Mouse (Mus musculus): ENCODE measurements around the gene Pkp1. TPM values are rescaled to one million over a fixed set of nuclear protein-coding genes. Genes with fewer than 3 reads are reported as not detected.

The Pkp1 gene
- polyA plus RNA-seq, 1 experiment from 2014 or later: 0.63 TPM

- WGBS: 89% methylated on average over 7 of the region's 7 CpGs
- Histone ChIP-seq H3K27me3 (ENCODE audit: low read depth, poor library complexity, severe bottlenecking) (peaks cover 57% of the 10 kb centered on the region), H3K27ac (no peak overlapping the region), H3K4me3 (no peak overlapping the region), H3K36me3 (no peaks in the 10 kb centered on the region), H3K9me3 (replicated peaks) (no peaks in the 10 kb centered on the region), H3K4me1 (peaks cover 21% of the 10 kb centered on the region)
- no peak for DNase-seq (ENCODE audit: low spot score)
These were observed 97.2 kb downstream of the Pkp1 start for GRCm38 (mm10) chr1:135821780-135822179.

Other genes starting within 250 kb of the Pkp1 start
- gene Csrp1, start 199.1 kb downstream of the Pkp1 start, polyA plus RNA-seq (2016; fragmentation: Nextera tagmentation; extraction: Ambion mirVana): 46.3 and 54.4 TPM in 2 replicates
- 30.2 and 33.0 TPM in 2 replicates for gene Phlda3, start 153.1 kb downstream of the Pkp1 start, polyA plus RNA-seq (2016; fragmentation: Nextera tagmentation; extraction: Ambion mirVana)
- 8.3 and 12.7 TPM in 2 replicates for gene Tnni1, start 139.8 kb downstream of the Pkp1 start, polyA plus RNA-seq (2016; fragmentation: Nextera tagmentation; extraction: Ambion mirVana)
- 5.1 and 6.0 TPM in 2 replicates for gene Lad1, start 100.6 kb downstream of the Pkp1 start, polyA plus RNA-seq (2016; fragmentation: Nextera tagmentation; extraction: Ambion mirVana)
- 2.1 and 4.0 TPM in 2 replicates for gene Tnnt2, start 82.9 kb downstream of the Pkp1 start, polyA plus RNA-seq (2016; fragmentation: Nextera tagmentation; extraction: Ambion mirVana)
- 0.04 TPM in 1 of 2 replicates, not detected in the other for gene Igfn1, start 87.1 kb upstream of the Pkp1 start, polyA plus RNA-seq (2016; fragmentation: Nextera tagmentation; extraction: Ambion mirVana)
- 147 and 162 TPM in 2 replicates for gene Tmem9, start 88.9 kb upstream of the Pkp1 start, polyA plus RNA-seq (2016; fragmentation: Nextera tagmentation; extraction: Ambion mirVana)
- not detected in 2 replicates for gene Ascl5, start 131.6 kb upstream of the Pkp1 start, polyA plus RNA-seq (2016; fragmentation: Nextera tagmentation; extraction: Ambion mirVana)
- gene Cacna1s, start 133.5 kb upstream of the Pkp1 start, polyA plus RNA-seq (2016; fragmentation: Nextera tagmentation; extraction: Ambion mirVana): 0.06 TPM in 1 of 2 replicates, not detected in the other
- gene Kif21b, start 212.2 kb upstream of the Pkp1 start, polyA plus RNA-seq (2016; fragmentation: Nextera tagmentation; extraction: Ambion mirVana): 7.2 and 10.9 TPM in 2 replicates